25 mouse cellular contexts compared by ENCODE assay signal in genomic region chr19:34219260-34219968, GRCm38 (mm10). TPM values are rescaled to one million over a fixed set of nuclear protein-coding genes. Genes with fewer than 3 reads are reported as not detected.
DNase-seq lines count a peak whose midpoint lies in the region; ATAC-seq and TF ChIP-seq lines count a peak whose summit lies in the region.
"Had no signal": no experiment of that assay in that cellular context is flagged by ENCODE, and none has a peak within 500 bp of the region (broad histone marks: within the 10 kb centered on the region; RNA-seq: fewer than 3 reads in every experiment).

No protein-coding gene starts in this region.

- peaks cover 4% of the 10 kb centered on the region; the same call in 1 of the 2 replicates for H3K79me2 ChIP-seq in CH12.LX (replicated peaks; ENCODE audit: control insufficient read depth, extremely low read depth, insufficient read depth, poor library complexity, severe bottlenecking)

- no peak for TF ChIP-seq POLR2A in CH12.LX (IDR thresholded peaks at IDR 0.05; ENCODE audit: low read depth, low read length)

- no peak overlapping the region for H3K9ac ChIP-seq in embryonic facial prominence, embryonic 14.5 days (ENCODE audit: low read depth, low read length)
- H3K9ac ChIP-seq in CH12.LX (ENCODE audit: insufficient read depth, low read depth), result no peak overlapping the region
- H3K9ac ChIP-seq: hindbrain, embryonic 14.5 days; limb, embryonic 15.5 days; liver, embryonic 15.5 days; midbrain, embryonic 12.5 days had no signal

- no peak overlapping the region for H3K27ac ChIP-seq in embryonic facial prominence, embryonic 14.5 days (replicated peaks; ENCODE audit: low read depth, low read length)
- H3K27ac ChIP-seq in embryonic facial prominence, embryonic 10.5 days (replicated peaks), result no peak overlapping the region
- no peak overlapping the region for H3K27ac ChIP-seq in CH12.LX (ENCODE audit: insufficient read depth, low read depth)
- H3K27ac ChIP-seq in layer of hippocampus, adult 2 months, result no peak overlapping the region
- H3K27ac ChIP-seq: forebrain, embryonic 10.5 days; hindbrain, embryonic 14.5 days; limb, embryonic 15.5 days; liver, embryonic 15.5 days; macrophage; midbrain, embryonic 12.5 days had no signal

- dilution Hi-C loops in CH12.LX (cut with MboI; ENCODE audit: extremely low pct_ligation_motif_present, extremely low pct_unique_long_range_greater_than_20kb, low sequenced_read_pairs), result no loop called here

- H3K27me3 ChIP-seq in embryonic facial prominence, embryonic 14.5 days (replicated peaks; ENCODE audit: control insufficient read depth, insufficient read depth, low read length), result no peaks in the 10 kb centered on the region
- H3K27me3 ChIP-seq in embryonic facial prominence, embryonic 10.5 days (replicated peaks; ENCODE audit: low read depth, poor library complexity, severe bottlenecking), result no peaks in the 10 kb centered on the region
- no peaks in the 10 kb centered on the region for H3K27me3 ChIP-seq in CH12.LX (replicated peaks)
- H3K27me3 ChIP-seq: limb, embryonic 15.5 days; liver, embryonic 15.5 days; midbrain, embryonic 12.5 days had no signal

- peak; percentile 70 for TF ChIP-seq EP300 in CH12.LX (IDR thresholded peaks at IDR 0.05; ENCODE audit: low read length)

- H3K36me3 ChIP-seq in embryonic facial prominence, embryonic 14.5 days (ENCODE audit: control insufficient read depth, insufficient read depth, low read length), result 0 out of 2 replicates have a peak, but pooled peaks cover 4% of the 10 kb centered on the region
- no peaks in the 10 kb centered on the region for H3K36me3 ChIP-seq in embryonic facial prominence, embryonic 10.5 days (replicated peaks)
- peaks cover 34 to 64% of the 10 kb centered on the region in 2 experiments for H3K36me3 ChIP-seq in CH12.LX (replicated peaks in 1 of 2; ENCODE audit: control insufficient read depth in 1 of 2, insufficient read depth in 1 of 2, low read length in 1 of 2)
- H3K36me3 ChIP-seq: forebrain, embryonic 10.5 days; liver, embryonic 15.5 days; midbrain, embryonic 12.5 days had no signal

- no peaks in the 10 kb centered on the region for H3K9me3 ChIP-seq in embryonic facial prominence, embryonic 14.5 days (ENCODE audit: control insufficient read depth, low read length)
- no peaks in the 10 kb centered on the region for H3K9me3 ChIP-seq in embryonic facial prominence, embryonic 10.5 days
- no peaks in the 10 kb centered on the region for H3K9me3 ChIP-seq in CH12.LX (replicated peaks; ENCODE audit: low read length)
- H3K9me3 ChIP-seq: forebrain, embryonic 10.5 days; limb, embryonic 15.5 days; liver, embryonic 15.5 days; midbrain, embryonic 12.5 days had no signal

- DNase-seq in embryonic facial prominence, embryonic 14.5 days (ENCODE audit: low spot score), result peak; percentile 30
- DNase-seq in embryonic facial prominence, embryonic 10.5 days (ENCODE audit: low spot score), result no peak
- DNase-seq in CH12.LX (ENCODE audit: extremely low read depth), result no peak
- peak; percentile 66 for DNase-seq in thymus, postnatal 14 days
- DNase-seq in cerebellum, adult 11 months, result no peak
- DNase-seq in layer of hippocampus, adult 2 months (ENCODE audit: low spot score in 2 of 2), result no peak
- DNase-seq: adrenal gland, postnatal 25 days; cerebellum, adult 9-10 months; gastrocnemius, postnatal 25 days; heart, postnatal 36 days; kidney, postnatal 25 days; left cerebral cortex, postnatal 4 days had no signal

- H3K4me2 ChIP-seq in embryonic facial prominence, embryonic 14.5 days (ENCODE audit: low read depth, low read length), result no peak overlapping the region
- no peak overlapping the region for H3K4me2 ChIP-seq in CH12.LX (ENCODE audit: insufficient read depth, low read depth, poor library complexity, severe bottlenecking)
- H3K4me2 ChIP-seq: hindbrain, embryonic 14.5 days; limb, embryonic 15.5 days; liver, embryonic 15.5 days; midbrain, embryonic 12.5 days had no signal

- no peaks in the 10 kb centered on the region for H3K4me1 ChIP-seq in embryonic facial prominence, embryonic 14.5 days (ENCODE audit: control insufficient read depth, insufficient read depth, low read length)
- peaks cover 4% of the 10 kb centered on the region; the same call in 1 of the 2 replicates for H3K4me1 ChIP-seq in embryonic facial prominence, embryonic 10.5 days
- peaks cover 4 to 78% of the 10 kb centered on the region in 2 experiments for H3K4me1 ChIP-seq in CH12.LX (ENCODE audit: control insufficient read depth in 1 of 2, insufficient read depth in 2 of 2)
- H3K4me1 ChIP-seq: forebrain, embryonic 10.5 days; liver, embryonic 15.5 days had no signal

- no peak for TF ChIP-seq CTCF in CH12.LX (conservative IDR thresholded peaks at IDR 0.05 in 1 of 2, IDR thresholded peaks at IDR 0.05 in 1 of 2; ENCODE audit: low read depth in 2 of 2, low read length in 2 of 2)
- no peak for TF ChIP-seq CTCF in layer of hippocampus, adult 2 months (conservative IDR thresholded peaks at IDR 0.05)

- H3K4me3 ChIP-seq in embryonic facial prominence, embryonic 14.5 days (ENCODE audit: low read depth, low read length), result no peak overlapping the region
- no peak overlapping the region for H3K4me3 ChIP-seq in embryonic facial prominence, embryonic 10.5 days
- H3K4me3 ChIP-seq in CH12.LX (replicated peaks in 1 of 3; ENCODE audit: low read depth in 2 of 3, low read length in 2 of 3, poor library complexity in 1 of 3), result no peak overlapping the region
- H3K4me3 ChIP-seq in layer of hippocampus, adult 2 months, result no peak overlapping the region
- H3K4me3 ChIP-seq: forebrain, embryonic 10.5 days; limb, embryonic 15.5 days; liver, embryonic 15.5 days; midbrain, embryonic 12.5 days had no signal

- in situ Hi-C loops in CH12.LX (cut with MboI; ENCODE audit: low pct_ligation_motif_present, low pct_unique_long_range_greater_than_20kb, low sequenced_read_pairs), result no loop called here

- WGBS in embryonic facial prominence, embryonic 14.5 days, result 70% methylated on average over 5 of the region's 5 CpGs
- WGBS in embryonic facial prominence, embryonic 10.5 days, result 72% methylated on average over 5 of the region's 5 CpGs

- no peak for ATAC-seq in embryonic facial prominence, embryonic 14.5 days (ENCODE audit: low read depth)
- peak; percentile 42; the same call in 1 of the 2 replicates for ATAC-seq in megakaryocyte progenitor cell, adult 5-6 weeks (replicated peaks; ENCODE audit: poor library complexity)
- ATAC-seq: forebrain, embryonic 16.5 days; intestine, embryonic 16.5 days had no signal

- no peak for TF ChIP-seq RAD21 in CH12.LX (IDR thresholded peaks at IDR 0.05; ENCODE audit: low read depth, low read length)

TF ChIP-seq in CH12.LX, 34 proteins besides CTCF, POLR2A, EP300 and RAD21:
- peak; percentile 41 for TF ChIP-seq ETS1 (conservative IDR thresholded peaks at IDR 0.05; ENCODE audit: low read depth, low read length)
- TF ChIP-seq NRF1 (IDR thresholded peaks at IDR 0.05; ENCODE audit: low read depth, low read length), result no peak
- no peak for TF ChIP-seq KAT2A (IDR thresholded peaks at IDR 0.05; ENCODE audit: insufficient replicate concordance, low read length)
- no peak for TF ChIP-seq IRF4 (IDR thresholded peaks at IDR 0.05; ENCODE audit: low read depth, low read length)
- TF ChIP-seq USF1 (IDR thresholded peaks at IDR 0.05; ENCODE audit: low read depth, low read length), result no peak
- no peak for TF ChIP-seq RCOR1 (conservative IDR thresholded peaks at IDR 0.05; ENCODE audit: low read depth, low read length)
- TF ChIP-seq MXI1 (IDR thresholded peaks at IDR 0.05; ENCODE audit: low read depth, low read length), result no peak
- TF ChIP-seq MEF2A (IDR thresholded peaks at IDR 0.05; ENCODE audit: borderline replicate concordance, low read depth, low read length), result 0 out of 2 replicates have a peak, but pooled peaks have one; percentile 16
- no peak for TF ChIP-seq ZNF384 (IDR thresholded peaks at IDR 0.05; ENCODE audit: low read depth, low read length)
- no peak for TF ChIP-seq ZC3H11A (IDR thresholded peaks at IDR 0.05; ENCODE audit: low read depth, low read length)
- peak; percentile 22; the same call in 1 of the 2 replicates for TF ChIP-seq TCF12 (IDR thresholded peaks at IDR 0.05; ENCODE audit: low read depth, low read length)

RNA-seq across cellular contexts. Expression of gene Stambpl1, which starts 27.4 kb away (rescaled TPM):
- polyA plus RNA-seq in embryonic facial prominence, embryonic 14.5 days (2014; fragmentation: Nextera tagmentation; extraction: Ambion mirVana), result 8.8 and 10.2 TPM in 2 replicates
- polyA plus RNA-seq in embryonic facial prominence, embryonic 10.5 days (2016; fragmentation: Nextera tagmentation; extraction: Ambion mirVana), result 7.7 and 7.9 TPM in 2 replicates
- total RNA-seq in CH12.LX (2012; rRNA removed) (24.8 and 29.7 TPM in 2 replicates), CH12.LX (2014; rRNA removed) (48.2 and 54.9 TPM in 2 replicates)
- polyA plus RNA-seq in CH12.LX (2012; ENCODE audit: insufficient read length, low read depth), result 37.9 and 40.6 TPM in 2 replicates
- 21.1 and 23.9 TPM in 2 replicates for total RNA-seq in megakaryocyte progenitor cell, adult 5-6 weeks (2015)
- 14.4 and 17.8 TPM in 2 replicates for total RNA-seq in megakaryocyte progenitor cell, adult 5-6 weeks (2017)
- 10 to 100 TPM; 20.0 to 21.1 TPM for total RNA-seq in layer of hippocampus, adult 2 months (2021)

RNA-seq across cellular contexts. Expression of gene Acta2, which starts 36.0 kb away (rescaled TPM):
- 413 and 423 TPM in 2 replicates for polyA plus RNA-seq in embryonic facial prominence, embryonic 14.5 days (2014; fragmentation: Nextera tagmentation; extraction: Ambion mirVana)
- 18.6 and 24.2 TPM in 2 replicates for polyA plus RNA-seq in embryonic facial prominence, embryonic 10.5 days (2016; fragmentation: Nextera tagmentation; extraction: Ambion mirVana)
- total RNA-seq in CH12.LX (2012; rRNA removed) (not detected in 2 replicates), CH12.LX (2014; rRNA removed) (0.13 TPM in 1 of 2 replicates, not detected in the other)
- 0.31 and 0.52 TPM in 2 replicates for polyA plus RNA-seq in CH12.LX (2012; ENCODE audit: insufficient read length, low read depth)
- total RNA-seq in megakaryocyte progenitor cell, adult 5-6 weeks (2015), result 0.10 and 0.12 TPM in 2 replicates
- total RNA-seq in megakaryocyte progenitor cell, adult 5-6 weeks (2017), result 0.17 TPM in 1 of 2 replicates, not detected in the other
- total RNA-seq in layer of hippocampus, adult 2 months (2021), result 10 to 100 TPM; 12.2 to 18.3 TPM
- total RNA-seq: monocyte, adult 5-6 weeks had no signal

RNA-seq across cellular contexts. Expression of gene Ankrd22, which starts 53.6 kb away (rescaled TPM):
- polyA plus RNA-seq in embryonic facial prominence, embryonic 14.5 days (2014; fragmentation: Nextera tagmentation; extraction: Ambion mirVana), result 2.8 and 5.4 TPM in 2 replicates
- polyA plus RNA-seq in embryonic facial prominence, embryonic 10.5 days (2016; fragmentation: Nextera tagmentation; extraction: Ambion mirVana), result 0.34 TPM in 1 of 2 replicates, not detected in the other
- total RNA-seq in CH12.LX (2012; rRNA removed), result not detected in 2 replicates
- not detected in 2 replicates for total RNA-seq in CH12.LX (2014; rRNA removed)
- not detected in 2 replicates for polyA plus RNA-seq in CH12.LX (2012; ENCODE audit: insufficient read length, low read depth)
- 0.99 and 2.2 TPM in 2 replicates for total RNA-seq in megakaryocyte progenitor cell, adult 5-6 weeks (2015)
- 0.71 and 1.9 TPM in 2 replicates for total RNA-seq in megakaryocyte progenitor cell, adult 5-6 weeks (2017)
- total RNA-seq in layer of hippocampus, adult 2 months (2021), result not detected
- total RNA-seq: adrenal gland, postnatal 25 days; gastrocnemius, postnatal 25 days; heart, adult 8-10 months; heart, postnatal 36 days; monocyte, adult 5-6 weeks had no signal
- polyA plus RNA-seq: forebrain, embryonic 16.5 days; heart, embryonic 14.5 days; hindbrain, embryonic 14.5 days; kidney, embryonic 14.5 days; midbrain, embryonic 12.5 days had no signal

Comparison
In these comparisons a context has a peak if more than half of its experiments do, and no peak if none do; other contexts are left out.
1. DNase-seq: peak in embryonic facial prominence, embryonic 14.5 days (single experiment) and thymus, postnatal 14 days (single experiment); none in embryonic facial prominence, embryonic 10.5 days (single experiment), CH12.LX (single experiment), cerebellum, adult 11 months (single experiment) and layer of hippocampus, adult 2 months (0 of 2).
2. RNA of gene Acta2, which starts 36.0 kb away (total RNA-seq): 12.2 to 18.3 TPM in layer of hippocampus, adult 2 months; 0.10 to 0.17 TPM in megakaryocyte progenitor cell, adult 5-6 weeks and 0.13 TPM in CH12.LX; every median in the first group is over 10 times any median in the second.